8 mouse cellular contexts compared by ENCODE assay signal in the genomic region with DNA sequence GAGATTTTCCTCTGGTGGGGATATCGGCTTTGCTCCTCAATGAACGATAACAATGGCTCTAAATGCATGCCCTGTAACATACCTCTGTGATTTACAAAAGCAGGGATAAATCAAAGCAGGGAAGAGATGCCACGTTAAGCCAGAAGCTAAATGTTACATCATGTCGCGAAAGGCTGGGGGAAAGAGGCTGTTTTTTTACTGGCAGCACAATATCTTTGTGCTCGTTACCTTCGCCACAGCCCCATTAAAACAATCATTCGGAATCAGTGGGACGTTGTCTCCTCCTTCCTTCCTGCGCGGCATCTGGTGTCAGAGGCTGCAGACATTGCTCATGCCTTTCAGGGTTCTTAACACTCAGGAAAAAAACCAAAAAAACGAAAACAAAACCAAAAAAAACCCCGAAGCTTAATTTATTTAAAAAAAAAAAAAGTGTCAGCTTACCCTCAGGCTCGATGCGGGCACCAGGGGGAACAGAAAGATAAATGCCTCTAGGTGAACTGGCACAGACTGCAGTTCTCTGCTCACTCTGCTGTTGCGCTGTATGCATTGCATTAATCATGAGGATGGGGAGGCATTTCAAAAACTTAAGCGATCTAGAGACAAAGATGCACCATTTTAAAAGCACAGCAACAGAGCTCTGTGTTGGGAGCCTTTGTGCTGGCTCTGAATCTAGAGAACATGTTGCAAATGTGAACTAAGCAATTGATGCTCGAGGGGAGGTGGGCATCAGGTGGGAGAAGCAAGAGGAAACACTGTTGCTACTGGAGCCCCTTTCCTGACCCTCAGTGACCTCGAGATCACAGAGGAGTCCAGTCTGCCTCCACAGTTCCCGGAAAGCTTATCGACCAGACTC. TPM values are rescaled to one million over a fixed set of nuclear protein-coding genes. Genes with fewer than 3 reads are reported as not detected.
A peak's percentile ranks its signal among the peaks of the same experiment; 100 is the strongest.
DNase-seq lines count a peak whose midpoint lies in the region; ATAC-seq and TF ChIP-seq lines count a peak whose summit lies in the region.

No protein-coding gene starts in this region.

- intact Hi-C loops in heart, postnatal 36 days (cut with DNase I), result no loop called here

- no peaks in the 10 kb centered on the region for H3K36me3 ChIP-seq in limb, embryonic 11.5 days (ENCODE audit: control insufficient read depth, insufficient read depth, low read length)
- no peaks in the 10 kb centered on the region for H3K36me3 ChIP-seq in limb, embryonic 10.5 days
- no peaks in the 10 kb centered on the region for H3K36me3 ChIP-seq in hindbrain, postnatal 0 days (ENCODE audit: insufficient read depth, low read length)
- no peaks in the 10 kb centered on the region for H3K36me3 ChIP-seq in midbrain, embryonic 12.5 days

- H3K9me3 ChIP-seq in limb, embryonic 11.5 days (ENCODE audit: control insufficient read depth, low read length), result no peaks in the 10 kb centered on the region
- no peaks in the 10 kb centered on the region for H3K9me3 ChIP-seq in limb, embryonic 10.5 days (replicated peaks)
- no peaks in the 10 kb centered on the region for H3K9me3 ChIP-seq in hindbrain, postnatal 0 days (ENCODE audit: low read length)
- no peaks in the 10 kb centered on the region for H3K9me3 ChIP-seq in midbrain, embryonic 12.5 days

- 26% methylated on average over 21 of the region's 21 CpGs for WGBS in limb, embryonic 11.5 days
- WGBS in limb, embryonic 10.5 days, result 32% methylated on average over 21 of the region's 21 CpGs
- 11% methylated on average over 21 of the region's 21 CpGs for WGBS in hindbrain, postnatal 0 days
- whole genome bisulfite sequencing in midbrain, embryonic 12.5 days, result 19% methylated on average over 21 of the region's 21 CpGs

- ATAC-seq in limb, embryonic 11.5 days (ENCODE audit: insufficient number of reproducible peaks, low FRiP score, low TSS enrichment, low read depth), result no peak
- peak; percentile 92 for ATAC-seq in hindbrain, postnatal 0 days
- peak; percentile 73 for ATAC-seq in midbrain, embryonic 12.5 days (ENCODE audit: low FRiP score, low read depth)

- no peak overlapping the region for H3K9ac ChIP-seq in limb, embryonic 11.5 days (ENCODE audit: low read length)
- peak overlapping the region; percentile 52 for H3K9ac ChIP-seq in hindbrain, postnatal 0 days (replicated peaks; ENCODE audit: low read length)
- peak overlapping the region; percentile 52 for H3K9ac ChIP-seq in midbrain, embryonic 12.5 days (replicated peaks)

- no peak overlapping the region for H3K4me3 ChIP-seq in limb, embryonic 11.5 days (ENCODE audit: low read depth, low read length)
- no peak overlapping the region for H3K4me3 ChIP-seq in limb, embryonic 10.5 days
- H3K4me3 ChIP-seq in hindbrain, postnatal 0 days (ENCODE audit: low read length), result peak overlapping the region; percentile 31
- H3K4me3 ChIP-seq in midbrain, embryonic 12.5 days, result peak overlapping the region; percentile 28

- DNase-seq in limb, embryonic 11.5 days (ENCODE audit: low spot score), result no peak
- DNase-seq in limb, embryonic 10.5 days (ENCODE audit: low spot score), result no peak
- peak; percentile 9 for DNase-seq in embryo, embryonic 9.5 days (ENCODE audit: extremely low spot score)
- DNase-seq in hindbrain, postnatal 0 days (ENCODE audit: low spot score), result peak; percentile 76
- peak; percentile 67 for DNase-seq in testis, postnatal 14 days (ENCODE audit: low spot score)
- DNase-seq in ovary, postnatal 14 days (ENCODE audit: low spot score), result no peak
- DNase-seq in heart, postnatal 36 days, result no peak

- no peaks in the 10 kb centered on the region for H3K27me3 ChIP-seq in limb, embryonic 11.5 days (ENCODE audit: control insufficient read depth, insufficient read depth, low read length)
- no peaks in the 10 kb centered on the region for H3K27me3 ChIP-seq in limb, embryonic 10.5 days (ENCODE audit: low read depth, poor library complexity, severe bottlenecking)
- H3K27me3 ChIP-seq in hindbrain, postnatal 0 days (ENCODE audit: insufficient read depth, low read length), result no peaks in the 10 kb centered on the region
- no peaks in the 10 kb centered on the region for H3K27me3 ChIP-seq in midbrain, embryonic 12.5 days

- H3K27ac ChIP-seq in limb, embryonic 11.5 days (replicated peaks; ENCODE audit: low read depth, low read length), result no peak overlapping the region
- H3K27ac ChIP-seq in limb, embryonic 10.5 days, result no peak overlapping the region
- peak overlapping the region; percentile 85 for H3K27ac ChIP-seq in hindbrain, postnatal 0 days
- peak overlapping the region; percentile 75 for H3K27ac ChIP-seq in midbrain, embryonic 12.5 days (replicated peaks)

- peak; percentile 44 for TF ChIP-seq CTCF in hindbrain, postnatal 0 days (IDR thresholded peaks at IDR 0.05; ENCODE audit: low read depth)

- H3K4me1 ChIP-seq in limb, embryonic 11.5 days (ENCODE audit: control insufficient read depth, insufficient read depth, low read length), result no peaks in the 10 kb centered on the region
- peaks cover 4% of the 10 kb centered on the region for H3K4me1 ChIP-seq in limb, embryonic 10.5 days
- H3K4me1 ChIP-seq in hindbrain, postnatal 0 days (ENCODE audit: insufficient read depth, low read length), result no peaks in the 10 kb centered on the region
- H3K4me1 ChIP-seq in midbrain, embryonic 12.5 days, result peaks cover 6% of the 10 kb centered on the region; the same call in 1 of the 2 replicates

- peak overlapping the region; percentile 27 for H3K4me2 ChIP-seq in limb, embryonic 11.5 days (ENCODE audit: low read depth, severe bottlenecking)
- peak overlapping the region; percentile 57 for H3K4me2 ChIP-seq in hindbrain, postnatal 0 days (ENCODE audit: low read depth, low read length)
- peak overlapping the region; percentile 49 for H3K4me2 ChIP-seq in midbrain, embryonic 12.5 days (replicated peaks)

RNA-seq across cellular contexts. Expression of gene Tfb1m, which starts 53.6 kb away (rescaled TPM):
- 21.4 and 22.7 TPM in 2 replicates for polyA plus RNA-seq in limb, embryonic 11.5 days (2014; fragmentation: Nextera tagmentation; extraction: Ambion mirVana)
- polyA plus RNA-seq in limb, embryonic 10.5 days (2016; fragmentation: Nextera tagmentation; extraction: Ambion mirVana), result 16.2 and 16.9 TPM in 2 replicates
- 10.9 and 18.5 TPM in 2 replicates for total RNA-seq in hindbrain, postnatal 0 days (2014; rRNA removed)
- polyA plus RNA-seq in hindbrain, postnatal 0 days (2015; fragmentation: Nextera tagmentation; extraction: Ambion mirVana), result 7.9 and 9.2 TPM in 2 replicates
- polyA plus RNA-seq in midbrain, embryonic 12.5 days (2016; fragmentation: Nextera tagmentation; extraction: Ambion mirVana), result 15.9 and 16.3 TPM in 2 replicates
- total RNA-seq in heart, postnatal 36 days (2021), result 10 to 100 TPM; 11.2 to 11.4 TPM

Comparison
In these comparisons a context has a peak if more than half of its experiments do, and no peak if none do; other contexts are left out.
1. DNase-seq: peak in embryo, embryonic 9.5 days (single experiment), hindbrain, postnatal 0 days (single experiment) and testis, postnatal 14 days (single experiment); none in limb, embryonic 11.5 days (single experiment), limb, embryonic 10.5 days (single experiment), ovary, postnatal 14 days (single experiment) and heart, postnatal 36 days (0 of 2).
2. H3K27ac ChIP-seq: peak in hindbrain, postnatal 0 days (single experiment) and midbrain, embryonic 12.5 days (single experiment); none in limb, embryonic 11.5 days (single experiment) and limb, embryonic 10.5 days (single experiment).
3. H3K4me3 ChIP-seq: peak in hindbrain, postnatal 0 days (single experiment) and midbrain, embryonic 12.5 days (single experiment); none in limb, embryonic 11.5 days (single experiment) and limb, embryonic 10.5 days (single experiment).
4. Peak in every context shown above with its lines, with median percentiles within 50 percentile points of each other: H3K4me2 ChIP-seq.